In the genomic region with DNA sequence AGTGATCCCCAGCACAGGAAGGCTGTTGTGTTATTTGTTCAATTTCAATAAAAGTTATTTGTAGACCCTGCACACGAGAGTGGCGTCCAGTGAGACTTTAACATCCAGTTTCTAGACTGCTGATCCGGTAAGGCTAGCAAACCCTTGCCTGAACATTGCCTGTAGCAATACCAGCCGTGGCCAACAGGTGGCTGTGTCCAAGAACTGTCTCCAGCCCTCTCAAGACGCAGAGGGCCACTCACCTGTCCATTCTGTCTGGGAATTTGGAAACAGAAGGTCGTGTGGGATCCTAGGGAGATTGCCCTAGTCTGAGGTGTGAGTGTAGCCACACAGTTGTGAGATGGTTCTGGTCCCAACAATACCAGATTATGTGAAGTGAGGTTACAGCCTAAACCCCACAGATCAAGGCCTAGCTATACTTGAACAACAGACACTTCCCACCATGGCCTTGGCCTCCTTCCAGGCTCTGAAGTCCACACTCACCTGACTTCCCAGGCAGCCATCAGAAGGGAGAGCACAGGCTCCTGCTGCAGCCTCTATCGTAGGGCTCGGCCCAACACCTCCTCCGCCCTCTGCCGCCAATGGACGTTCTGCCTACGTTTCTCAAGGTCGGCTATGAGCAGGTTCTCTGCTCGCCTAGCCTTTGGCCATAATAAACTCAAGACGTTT, we compare ENCODE assay signal across 8 mouse cellular contexts. TPM values are rescaled to one million over a fixed set of nuclear protein-coding genes. Genes with fewer than 3 reads are reported as not detected.
DNase-seq lines count a peak whose midpoint lies in the region; ATAC-seq and TF ChIP-seq lines count a peak whose summit lies in the region.

No protein-coding gene starts in this region.

- no peak for ATAC-seq in hindbrain, embryonic 11.5 days (ENCODE audit: low FRiP score)
- ATAC-seq in hindbrain, embryonic 16.5 days = no peak
- ATAC-seq in forebrain, postnatal 0 days = no peak
- ATAC-seq in limb, embryonic 12.5 days (ENCODE audit: insufficient number of reproducible peaks, insufficient read depth, low FRiP score, low TSS enrichment, low read depth) = no peak
- ATAC-seq in midbrain, postnatal 0 days (ENCODE audit: low FRiP score) = no peak
- ATAC-seq in stomach, embryonic 15.5 days (ENCODE audit: insufficient read depth, low FRiP score, low read depth) = no peak

- H3K4me1 ChIP-seq in hindbrain, embryonic 11.5 days (replicated peaks; ENCODE audit: control insufficient read depth, insufficient read depth, low read length) = peaks cover 21% of the 10 kb centered on the region
- peaks cover 37% of the 10 kb centered on the region for H3K4me1 ChIP-seq in hindbrain, embryonic 16.5 days (ENCODE audit: control insufficient read depth, insufficient read depth, low read depth, low read length)
- H3K4me1 ChIP-seq in forebrain, postnatal 0 days (ENCODE audit: insufficient read depth) = peaks cover 35% of the 10 kb centered on the region
- H3K4me1 ChIP-seq in limb, embryonic 12.5 days (replicated peaks) = peaks cover 50% of the 10 kb centered on the region
- H3K4me1 ChIP-seq in midbrain, postnatal 0 days (ENCODE audit: insufficient read depth, low read length) = peaks cover 25% of the 10 kb centered on the region
- peaks cover 52% of the 10 kb centered on the region for H3K4me1 ChIP-seq in stomach, embryonic 15.5 days

- H3K9ac ChIP-seq in hindbrain, embryonic 11.5 days (ENCODE audit: low read depth, low read length) = no peak overlapping the region
- no peak overlapping the region for H3K9ac ChIP-seq in hindbrain, embryonic 16.5 days (ENCODE audit: low read depth, low read length)
- H3K9ac ChIP-seq in forebrain, postnatal 0 days = no peak overlapping the region
- H3K9ac ChIP-seq in limb, embryonic 12.5 days (replicated peaks) = no peak overlapping the region
- no peak overlapping the region for H3K9ac ChIP-seq in midbrain, postnatal 0 days (replicated peaks; ENCODE audit: low read length, poor library complexity, severe bottlenecking)
- no peak overlapping the region for H3K9ac ChIP-seq in stomach, embryonic 15.5 days

- no peak overlapping the region for H3K4me2 ChIP-seq in hindbrain, embryonic 11.5 days (replicated peaks; ENCODE audit: low read depth, low read length)
- H3K4me2 ChIP-seq in hindbrain, embryonic 16.5 days (ENCODE audit: low read length) = no peak overlapping the region
- no peak overlapping the region for H3K4me2 ChIP-seq in forebrain, postnatal 0 days (ENCODE audit: low read depth)
- peak overlapping the region; percentile 8; the same call in 1 of the 2 replicates for H3K4me2 ChIP-seq in limb, embryonic 12.5 days
- no peak overlapping the region for H3K4me2 ChIP-seq in midbrain, postnatal 0 days (ENCODE audit: low read depth, low read length, poor library complexity, severe bottlenecking)
- H3K4me2 ChIP-seq in stomach, embryonic 15.5 days = peak overlapping the region; percentile 9; the same call in 1 of the 2 replicates

- no peaks in the 10 kb centered on the region for H3K9me3 ChIP-seq in hindbrain, embryonic 11.5 days (ENCODE audit: control insufficient read depth, low read length)
- no peaks in the 10 kb centered on the region for H3K9me3 ChIP-seq in hindbrain, embryonic 16.5 days (ENCODE audit: control insufficient read depth, low read length)
- no peaks in the 10 kb centered on the region for H3K9me3 ChIP-seq in forebrain, postnatal 0 days (ENCODE audit: low read length)
- no peaks in the 10 kb centered on the region for H3K9me3 ChIP-seq in limb, embryonic 12.5 days
- H3K9me3 ChIP-seq in midbrain, postnatal 0 days (ENCODE audit: low read length) = no peaks in the 10 kb centered on the region
- no peaks in the 10 kb centered on the region for H3K9me3 ChIP-seq in stomach, embryonic 15.5 days

- peaks cover 8% of the 10 kb centered on the region for H3K36me3 ChIP-seq in hindbrain, embryonic 11.5 days (ENCODE audit: control insufficient read depth, insufficient read depth, low read length)
- H3K36me3 ChIP-seq in hindbrain, embryonic 16.5 days (ENCODE audit: control insufficient read depth, insufficient read depth, low read length) = peaks cover 16% of the 10 kb centered on the region
- peaks cover 25% of the 10 kb centered on the region for H3K36me3 ChIP-seq in forebrain, postnatal 0 days (ENCODE audit: insufficient read depth)
- H3K36me3 ChIP-seq in limb, embryonic 12.5 days = peaks cover 47% of the 10 kb centered on the region
- peaks cover 22% of the 10 kb centered on the region for H3K36me3 ChIP-seq in midbrain, postnatal 0 days (ENCODE audit: insufficient read depth, low read length)
- peaks cover 19% of the 10 kb centered on the region for H3K36me3 ChIP-seq in stomach, embryonic 15.5 days

- WGBS in hindbrain, embryonic 11.5 days = 63% methylated on average over 15 of the region's 15 CpGs
- 58% methylated on average over 15 of the region's 15 CpGs for WGBS in hindbrain, embryonic 16.5 days
- 58% methylated on average over 15 of the region's 15 CpGs for WGBS in forebrain, postnatal 0 days
- WGBS in limb, embryonic 12.5 days = 64% methylated on average over 15 of the region's 15 CpGs
- 58% methylated on average over 15 of the region's 15 CpGs for WGBS in midbrain, postnatal 0 days
- WGBS in stomach, embryonic 15.5 days = 49% methylated on average over 15 of the region's 15 CpGs

- H3K27ac ChIP-seq in hindbrain, embryonic 11.5 days (ENCODE audit: low read depth, low read length) = no peak overlapping the region
- H3K27ac ChIP-seq in hindbrain, embryonic 16.5 days (ENCODE audit: low read depth, low read length) = no peak overlapping the region
- H3K27ac ChIP-seq in forebrain, postnatal 0 days (ENCODE audit: low read depth, low read length) = no peak overlapping the region; the same call in 1 of the 2 replicates
- H3K27ac ChIP-seq in limb, embryonic 12.5 days = peak overlapping the region; percentile 67; the same call in 1 of the 2 replicates
- 0 out of 2 replicates have a peak overlapping the region, but pooled peaks have one; percentile 18 for H3K27ac ChIP-seq in midbrain, postnatal 0 days (ENCODE audit: low read depth, low read length)
- peak overlapping the region; percentile 91 for H3K27ac ChIP-seq in stomach, embryonic 15.5 days

- H3K27me3 ChIP-seq in hindbrain, embryonic 11.5 days (ENCODE audit: control insufficient read depth, insufficient read depth, low read length) = no peaks in the 10 kb centered on the region
- no peaks in the 10 kb centered on the region for H3K27me3 ChIP-seq in hindbrain, embryonic 16.5 days (replicated peaks; ENCODE audit: control insufficient read depth, insufficient read depth, low read length)
- H3K27me3 ChIP-seq in forebrain, postnatal 0 days (ENCODE audit: insufficient read depth, low read length) = no peaks in the 10 kb centered on the region
- no peaks in the 10 kb centered on the region for H3K27me3 ChIP-seq in limb, embryonic 12.5 days
- no peaks in the 10 kb centered on the region for H3K27me3 ChIP-seq in midbrain, postnatal 0 days (ENCODE audit: insufficient read depth, low read length)
- no peaks in the 10 kb centered on the region for H3K27me3 ChIP-seq in stomach, embryonic 15.5 days (replicated peaks)

- DNase-seq in hindbrain, embryonic 11.5 days (ENCODE audit: low spot score) = peak; percentile 82
- peak; percentile 77 for DNase-seq in c-Kit-positive CD71-negative TER-119-negative erythroid progenitor cells, embryonic 14.5 days (ENCODE audit: low read depth)
- DNase-seq in forebrain, postnatal 0 days = peak; percentile 72
- DNase-seq in induced T-regulatory cell, adult 2 months (ENCODE audit: low read depth) = peak; percentile 89
- DNase-seq in midbrain, postnatal 0 days (ENCODE audit: low spot score) = peak; percentile 70

- no peak overlapping the region for H3K4me3 ChIP-seq in hindbrain, embryonic 11.5 days (ENCODE audit: low read depth, low read length)
- no peak overlapping the region for H3K4me3 ChIP-seq in hindbrain, embryonic 16.5 days (ENCODE audit: low read length)
- H3K4me3 ChIP-seq in forebrain, postnatal 0 days (ENCODE audit: low read depth, low read length) = no peak overlapping the region
- no peak overlapping the region for H3K4me3 ChIP-seq in limb, embryonic 12.5 days (replicated peaks)
- H3K4me3 ChIP-seq in midbrain, postnatal 0 days (ENCODE audit: low read depth, low read length) = no peak overlapping the region
- no peak overlapping the region for H3K4me3 ChIP-seq in stomach, embryonic 15.5 days (replicated peaks)

- peak; percentile 87 for TF ChIP-seq CTCF in forebrain, postnatal 0 days (IDR thresholded peaks at IDR 0.05; ENCODE audit: low read depth)
- TF ChIP-seq CTCF in midbrain, postnatal 0 days (IDR thresholded peaks at IDR 0.05) = peak; percentile 85

RNA-seq across cellular contexts. Expression of a gene that starts 1.6 kb away (rescaled TPM):
- 116 and 123 TPM in 2 replicates for polyA plus RNA-seq in hindbrain, embryonic 11.5 days (2014; fragmentation: Nextera tagmentation; extraction: Ambion mirVana)
- 60.1 and 68.5 TPM in 2 replicates for polyA plus RNA-seq in hindbrain, embryonic 16.5 days (2015; fragmentation: Nextera tagmentation; extraction: Ambion mirVana)
- 48.5 and 51.5 TPM in 2 replicates for total RNA-seq in forebrain, postnatal 0 days (2014; rRNA removed)
- 42.2 and 43.1 TPM in 2 replicates for polyA plus RNA-seq in forebrain, postnatal 0 days (2015; fragmentation: Nextera tagmentation; extraction: Ambion mirVana)
- polyA plus RNA-seq in limb, embryonic 12.5 days (2016; fragmentation: Nextera tagmentation; extraction: Ambion mirVana) = 127 and 128 TPM in 2 replicates
- total RNA-seq in midbrain, postnatal 0 days (2014; rRNA removed) = 65.3 and 65.4 TPM in 2 replicates
- polyA plus RNA-seq in midbrain, postnatal 0 days (2015; fragmentation: Nextera tagmentation; extraction: Ambion mirVana) = 42.7 and 47.9 TPM in 2 replicates
- polyA plus RNA-seq in stomach, embryonic 15.5 days (2015; fragmentation: Nextera tagmentation; extraction: Ambion mirVana) = 84.2 and 85.4 TPM in 2 replicates

RNA-seq across cellular contexts. Expression of a gene that starts 3.1 kb away (rescaled TPM):
- 88.2 and 92.4 TPM in 2 replicates for polyA plus RNA-seq in hindbrain, embryonic 11.5 days (2014; fragmentation: Nextera tagmentation; extraction: Ambion mirVana)
- polyA plus RNA-seq in hindbrain, embryonic 16.5 days (2015; fragmentation: Nextera tagmentation; extraction: Ambion mirVana) = 125 and 134 TPM in 2 replicates
- 109 and 118 TPM in 2 replicates for total RNA-seq in forebrain, postnatal 0 days (2014; rRNA removed)
- 128 and 129 TPM in 2 replicates for polyA plus RNA-seq in forebrain, postnatal 0 days (2015; fragmentation: Nextera tagmentation; extraction: Ambion mirVana)
- polyA plus RNA-seq in limb, embryonic 12.5 days (2016; fragmentation: Nextera tagmentation; extraction: Ambion mirVana) = 50.6 and 52.6 TPM in 2 replicates
- total RNA-seq in midbrain, postnatal 0 days (2014; rRNA removed) = 136 and 142 TPM in 2 replicates
- polyA plus RNA-seq in midbrain, postnatal 0 days (2015; fragmentation: Nextera tagmentation; extraction: Ambion mirVana) = 132 and 137 TPM in 2 replicates
- 42.6 and 46.1 TPM in 2 replicates for polyA plus RNA-seq in stomach, embryonic 15.5 days (2015; fragmentation: Nextera tagmentation; extraction: Ambion mirVana)

RNA-seq across cellular contexts. Expression of a gene that starts 10.6 kb away (rescaled TPM):
- polyA plus RNA-seq in hindbrain, embryonic 11.5 days (2014; fragmentation: Nextera tagmentation; extraction: Ambion mirVana) = 3.6 and 4.4 TPM in 2 replicates
- 6.4 and 8.3 TPM in 2 replicates for polyA plus RNA-seq in hindbrain, embryonic 16.5 days (2015; fragmentation: Nextera tagmentation; extraction: Ambion mirVana)
- total RNA-seq in forebrain, postnatal 0 days (2014; rRNA removed) = 3.5 and 3.9 TPM in 2 replicates
- polyA plus RNA-seq in forebrain, postnatal 0 days (2015; fragmentation: Nextera tagmentation; extraction: Ambion mirVana) = 1.9 and 2.0 TPM in 2 replicates
- 13.7 and 14.9 TPM in 2 replicates for polyA plus RNA-seq in limb, embryonic 12.5 days (2016; fragmentation: Nextera tagmentation; extraction: Ambion mirVana)
- total RNA-seq in midbrain, postnatal 0 days (2014; rRNA removed) = 2.4 and 3.5 TPM in 2 replicates
- polyA plus RNA-seq in midbrain, postnatal 0 days (2015; fragmentation: Nextera tagmentation; extraction: Ambion mirVana) = 2.5 and 2.9 TPM in 2 replicates
- polyA plus RNA-seq in stomach, embryonic 15.5 days (2015; fragmentation: Nextera tagmentation; extraction: Ambion mirVana) = 9.2 and 10.8 TPM in 2 replicates

RNA-seq across cellular contexts. Expression of a gene that starts 12.5 kb away (rescaled TPM):
- polyA plus RNA-seq in hindbrain, embryonic 11.5 days (2014; fragmentation: Nextera tagmentation; extraction: Ambion mirVana) = 10.5 and 11.3 TPM in 2 replicates
- polyA plus RNA-seq in hindbrain, embryonic 16.5 days (2015; fragmentation: Nextera tagmentation; extraction: Ambion mirVana) = 17.1 and 22.7 TPM in 2 replicates
- total RNA-seq in forebrain, postnatal 0 days (2014; rRNA removed) = 15.8 and 27.0 TPM in 2 replicates
- polyA plus RNA-seq in forebrain, postnatal 0 days (2015; fragmentation: Nextera tagmentation; extraction: Ambion mirVana) = 18.8 and 21.3 TPM in 2 replicates
- polyA plus RNA-seq in limb, embryonic 12.5 days (2016; fragmentation: Nextera tagmentation; extraction: Ambion mirVana) = 14.3 and 16.1 TPM in 2 replicates
- total RNA-seq in midbrain, postnatal 0 days (2014; rRNA removed) = 22.7 and 35.4 TPM in 2 replicates
- 20.4 and 24.4 TPM in 2 replicates for polyA plus RNA-seq in midbrain, postnatal 0 days (2015; fragmentation: Nextera tagmentation; extraction: Ambion mirVana)
- polyA plus RNA-seq in stomach, embryonic 15.5 days (2015; fragmentation: Nextera tagmentation; extraction: Ambion mirVana) = 16.1 and 18.6 TPM in 2 replicates

RNA-seq across cellular contexts. Expression of a gene that starts 14.4 kb away (rescaled TPM):
- 0.18 and 0.39 TPM in 2 replicates for polyA plus RNA-seq in hindbrain, embryonic 11.5 days (2014; fragmentation: Nextera tagmentation; extraction: Ambion mirVana)
- polyA plus RNA-seq in hindbrain, embryonic 16.5 days (2015; fragmentation: Nextera tagmentation; extraction: Ambion mirVana) = 2.7 and 2.9 TPM in 2 replicates
- 1.00 and 2.9 TPM in 2 replicates for total RNA-seq in forebrain, postnatal 0 days (2014; rRNA removed)
- polyA plus RNA-seq in forebrain, postnatal 0 days (2015; fragmentation: Nextera tagmentation; extraction: Ambion mirVana) = 1.3 and 1.5 TPM in 2 replicates
- 1.3 and 1.4 TPM in 2 replicates for polyA plus RNA-seq in limb, embryonic 12.5 days (2016; fragmentation: Nextera tagmentation; extraction: Ambion mirVana)
- 1.1 and 4.3 TPM in 2 replicates for total RNA-seq in midbrain, postnatal 0 days (2014; rRNA removed)
- 1.8 and 2.2 TPM in 2 replicates for polyA plus RNA-seq in midbrain, postnatal 0 days (2015; fragmentation: Nextera tagmentation; extraction: Ambion mirVana)
- polyA plus RNA-seq in stomach, embryonic 15.5 days (2015; fragmentation: Nextera tagmentation; extraction: Ambion mirVana) = 1.1 and 1.7 TPM in 2 replicates

Comparison
In these comparisons a context has a peak if more than half of its experiments do, and no peak if none do; other contexts are left out.
1. H3K27ac ChIP-seq: peak in limb, embryonic 12.5 days (single experiment), midbrain, postnatal 0 days (single experiment) and stomach, embryonic 15.5 days (single experiment); none in hindbrain, embryonic 11.5 days (single experiment), hindbrain, embryonic 16.5 days (single experiment) and forebrain, postnatal 0 days (single experiment).
2. H3K4me2 ChIP-seq: peak in limb, embryonic 12.5 days (single experiment) and stomach, embryonic 15.5 days (single experiment); none in hindbrain, embryonic 11.5 days (single experiment), hindbrain, embryonic 16.5 days (single experiment), forebrain, postnatal 0 days (single experiment) and midbrain, postnatal 0 days (single experiment).
3. Peak in every context shown above with its lines, with median percentiles within 50 percentile points of each other: DNase-seq.